Mouse (Mus musculus): ENCODE measurements at regions not wholly inside any gene's neighbourhood (a gene's known extent, or its start where the extent isn't known, plus 50 kb on each side); places are given as distances from the start of the nearest gene placed in this dataset.

GRCm38 (mm10) chr1:34663875-34664547 is 84.6 kb downstream of the Amer3 start:
- TF ChIP-seq CTCF (IDR thresholded peaks at IDR 0.05; ENCODE audit: low read depth, low read length), result no peak
- no peak for TF ChIP-seq EP300 (IDR thresholded peaks at IDR 0.05; ENCODE audit: insufficient read depth, low read depth, low read length)
- no peak for TF ChIP-seq POLR2A (IDR thresholded peaks at IDR 0.05; ENCODE audit: insufficient read depth, low read length)
